Mouse (Mus musculus): ENCODE data around the gene Asz1.

The Asz1 gene

DNA sequence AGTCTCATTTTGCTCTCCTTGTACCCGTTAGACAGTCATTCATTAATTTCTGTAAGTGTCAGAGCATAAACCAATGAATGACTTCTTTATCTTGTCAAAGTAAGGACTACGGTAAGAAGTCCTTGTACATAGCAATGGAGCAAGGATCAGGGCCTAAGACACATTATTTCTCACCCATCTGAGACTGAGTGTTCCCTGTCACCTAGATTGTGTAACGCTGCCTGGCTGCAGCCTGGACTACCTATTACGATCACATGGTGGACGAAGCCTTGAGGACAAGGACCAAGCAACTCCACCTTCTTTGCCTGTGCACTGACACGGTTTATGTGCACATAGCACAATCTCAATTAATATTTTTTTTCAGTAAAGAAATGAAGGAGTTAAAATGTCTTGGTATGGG is 106.8 kb downstream of the Asz1 start:
- DNase-seq = no peak

All from thymus, postnatal 4 days (tissue).